Mouse (Mus musculus) ovary, postnatal 10 days (tissue): ENCODE data around the gene Plcxd1.
A peak's percentile ranks its signal among the peaks of the same experiment; 100 is the strongest.
"Not testable (repeated sequence)": the region's sequence is repeated elsewhere in the genome, so short reads cannot be mapped to it uniquely, and the experiment has no call there.

Experiments used
- DNase-seq: peaks from one replicate; pipeline ENCODE4 v3.0.0; 2022; ENCODE audit warnings: low spot score

Plcxd1 gene

DNA sequence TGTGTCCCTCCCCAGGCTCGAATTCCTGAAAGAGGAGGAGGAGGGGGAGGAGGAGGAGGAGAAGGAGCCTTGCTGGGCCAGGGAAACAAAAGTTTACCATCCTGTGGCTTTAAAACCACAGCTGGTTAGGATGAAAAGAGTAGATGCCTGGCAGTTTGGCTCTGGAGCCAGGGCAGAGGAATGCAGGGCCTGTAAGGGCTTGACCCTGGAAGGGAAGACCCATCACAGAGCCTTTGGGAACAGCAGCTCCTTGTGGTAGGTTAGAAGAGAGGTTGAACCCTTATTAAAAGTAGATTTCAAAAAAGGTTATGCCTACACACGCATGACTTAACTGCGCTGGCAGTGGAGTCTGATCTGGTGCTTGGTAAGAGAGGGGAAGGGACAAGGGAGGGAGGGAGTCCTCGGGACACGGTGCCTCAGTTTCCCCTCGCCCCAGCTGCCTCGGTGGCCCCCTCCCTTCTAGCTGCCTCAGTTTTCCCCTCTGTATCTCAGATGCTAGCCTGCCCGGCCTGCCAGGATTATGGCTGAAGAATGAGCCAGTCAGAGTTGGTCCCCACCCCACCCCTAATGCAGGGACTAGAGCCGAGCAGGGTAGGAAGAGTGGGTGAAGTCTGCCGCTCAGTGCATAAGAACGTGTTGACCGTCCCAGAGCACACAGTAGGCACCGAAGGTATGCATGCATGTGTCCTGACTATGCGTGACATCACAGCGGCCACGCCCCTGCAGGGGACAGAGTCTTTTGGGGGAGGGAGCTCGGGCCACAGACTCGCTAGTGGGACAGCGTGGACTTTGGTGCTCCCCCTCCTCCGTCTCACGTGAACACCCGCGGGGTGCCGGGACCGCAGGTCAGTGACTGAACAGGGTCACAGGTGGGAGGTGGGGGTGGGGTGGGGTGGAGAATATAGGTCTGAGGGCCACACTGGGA is at the start of gene Plcxd1:
Gene Plcxd1, plus strand, starts transcription at position 314 of the 925 bp plus-strand sequence.
- no peak for DNase-seq

- peak; percentile 52 for DNase-seq
These were observed 41.9 kb upstream of the Plcxd1 start for GRCm38 (mm10) chr5:110057637-110058408.

DNA sequence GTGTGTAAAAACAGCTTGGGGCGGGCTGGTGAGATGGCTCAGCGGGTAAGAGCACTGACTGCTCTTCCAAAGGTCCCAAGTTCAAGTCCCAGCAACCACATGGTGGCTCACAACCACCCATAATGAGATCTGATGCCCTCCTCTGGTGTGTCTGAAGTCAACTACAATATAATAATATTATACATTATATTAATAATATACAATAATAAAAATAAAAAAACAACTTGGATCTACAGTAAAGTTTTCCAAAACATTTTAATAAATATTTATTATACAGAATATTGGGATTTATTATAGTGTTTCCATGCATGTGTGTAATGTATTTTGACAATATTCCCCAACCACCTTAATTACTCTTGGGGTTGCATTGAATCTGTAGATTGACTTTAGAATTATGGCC is 27.4 kb upstream of the Plcxd1 start, which contains the start of gene Gm17655:
Gene Gm17655, minus strand, starts transcription at position 101 of the 400 bp plus-strand sequence.
- not testable (repeated sequence) for DNase-seq

DNA sequence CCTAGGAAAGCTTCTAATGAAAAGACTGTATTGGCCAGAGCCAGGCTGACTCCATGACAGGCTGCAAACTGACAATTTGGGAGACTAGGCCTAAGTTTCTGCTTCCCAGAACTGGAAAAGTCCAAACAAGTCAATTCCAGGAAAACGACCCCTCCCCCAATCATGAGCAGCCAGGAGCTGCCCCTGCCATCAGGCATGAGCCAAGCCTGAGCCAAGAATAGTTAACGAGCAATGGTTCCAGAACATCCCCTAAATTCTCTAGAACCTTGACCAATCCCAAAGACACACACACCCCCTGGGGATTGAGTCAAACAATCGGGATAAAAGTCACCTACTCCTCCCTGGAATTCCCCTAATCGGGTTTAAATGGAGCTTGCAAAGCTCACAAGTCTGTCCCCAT is 16.8 kb upstream of the Plcxd1 start:
- no peak for DNase-seq

- no peak for DNase-seq
These were observed 13.5 kb upstream of the Plcxd1 start for GRCm38 (mm10) chr5:110086161-110086866.

DNA sequence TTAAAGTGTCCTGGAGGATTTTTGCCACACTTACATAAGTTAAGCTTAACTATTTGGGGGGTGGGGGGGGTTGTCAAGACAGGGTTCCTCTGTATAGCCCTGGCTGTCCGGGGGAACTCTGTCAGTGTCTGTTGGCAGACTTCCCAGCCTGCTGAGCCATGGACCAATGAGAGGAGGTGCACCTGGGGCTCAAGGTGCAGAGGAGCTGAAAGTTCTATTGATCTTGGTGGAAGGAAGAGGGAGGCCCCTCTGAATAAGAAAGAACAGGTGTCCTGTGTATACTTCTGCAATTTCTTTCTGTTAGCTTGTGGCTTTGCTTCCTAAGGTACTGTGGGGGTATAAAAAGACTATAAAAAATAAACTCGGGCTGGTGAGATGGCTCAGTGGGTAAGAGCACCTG is 8.2 kb upstream of the Plcxd1 start:
- no peak for DNase-seq

DNA sequence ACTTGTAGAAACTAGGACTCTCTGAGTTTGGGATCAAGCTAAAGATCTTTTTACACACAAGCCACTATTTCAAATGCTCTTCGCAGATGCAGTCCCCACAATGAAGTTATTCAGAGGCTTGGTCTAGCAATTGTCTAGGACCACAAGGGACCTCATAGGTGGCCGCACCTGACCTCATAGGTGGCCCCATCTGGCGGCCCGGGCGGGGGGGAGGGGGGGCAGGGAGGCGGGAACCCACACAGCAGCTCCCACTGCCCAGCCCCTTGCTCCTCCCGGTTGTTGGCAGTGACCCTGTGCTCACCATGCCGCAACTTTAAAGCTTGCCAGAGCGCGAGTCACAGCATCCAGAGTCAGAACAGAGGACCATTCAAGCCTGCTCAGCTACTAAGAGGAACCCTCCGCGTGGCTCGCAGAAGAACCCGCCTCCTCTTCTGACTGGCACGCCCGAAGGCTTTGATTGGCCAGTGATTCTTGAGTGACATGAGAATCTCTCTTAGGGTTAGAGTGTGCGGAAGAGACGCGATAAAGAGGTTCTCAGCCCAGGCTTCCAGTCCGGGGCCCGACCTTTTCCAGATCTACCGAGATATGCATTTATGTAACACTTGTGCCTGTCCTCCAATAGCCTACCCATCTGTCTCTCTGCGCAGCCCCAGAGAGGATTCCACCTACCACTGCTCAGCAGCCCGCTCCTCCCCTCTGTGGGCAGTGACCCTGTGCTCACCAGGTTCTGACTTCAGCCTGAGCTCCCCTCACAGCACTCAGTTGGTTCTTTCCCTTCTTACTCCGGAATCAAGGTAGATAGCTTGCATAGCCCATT is 5.5 kb upstream of the Plcxd1 start, which contains the start of gene Gm35315:
Gene Gm35315, minus strand, starts transcription at position 391 of the 817 bp plus-strand sequence.
- no peak for DNase-seq

GRCm38 (mm10) chr5:110094847-110095213 is 4.9 kb upstream of the Plcxd1 start:
- DNase-seq = no peak

GRCm38 (mm10) chr5:110098991-110099477 is 735 bp upstream of the Plcxd1 start:
- DNase-seq = no peak

- no peak for DNase-seq
These were observed 1.3 kb downstream of the Plcxd1 start for GRCm38 (mm10) chr5:110100921-110101631.

DNA sequence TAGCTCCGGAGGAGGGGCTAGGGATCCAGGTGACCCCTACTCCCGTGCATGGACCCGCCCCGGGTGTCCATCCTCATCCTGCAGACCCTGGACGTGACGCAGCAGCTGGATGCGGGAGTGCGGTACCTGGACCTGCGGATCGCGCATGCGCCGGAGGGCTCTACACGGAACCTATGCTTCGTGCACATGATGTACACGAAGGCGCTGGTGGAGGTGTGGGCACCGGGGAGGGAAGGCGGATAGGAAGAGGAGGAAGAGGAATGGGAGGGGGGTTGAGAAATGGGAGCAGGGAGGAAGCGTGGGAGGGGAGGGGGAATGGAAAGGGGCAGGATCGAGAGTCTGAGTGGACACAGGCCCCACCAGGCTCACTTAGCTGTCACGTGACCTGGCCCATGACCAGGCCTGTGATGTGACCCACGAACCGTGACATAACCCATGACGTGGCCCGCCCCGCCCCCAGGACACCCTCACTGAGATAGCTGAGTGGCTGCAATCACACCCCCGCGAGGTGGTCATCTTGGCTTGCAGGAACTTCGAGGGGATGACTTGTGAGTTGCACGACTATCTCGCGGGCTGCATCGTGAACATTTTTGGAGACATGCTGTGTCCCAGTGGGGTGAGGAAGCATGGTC is 2.1 kb downstream of the Plcxd1 start:
- DNase-seq = no peak

DNA sequence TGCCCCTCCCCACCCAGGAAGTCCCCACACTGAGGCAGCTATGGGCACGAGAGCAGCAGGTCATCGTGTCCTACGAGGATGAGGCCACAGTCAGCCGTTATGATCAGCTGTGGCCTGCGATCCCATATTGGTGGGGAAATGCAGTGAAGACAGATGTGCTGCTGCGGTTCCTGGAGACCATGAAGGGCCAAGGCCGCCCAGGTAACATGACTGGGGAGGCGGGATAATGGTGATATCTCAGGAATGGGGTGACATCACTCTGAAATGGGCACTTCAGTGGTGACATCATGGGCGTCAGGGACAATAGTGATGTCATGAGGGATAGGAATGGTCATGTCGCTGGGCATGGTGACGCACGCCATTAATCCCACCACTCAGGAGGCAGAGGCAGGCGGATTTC is 2.7 kb downstream of the Plcxd1 start:
- DNase-seq = no peak

- DNase-seq = no peak
These were observed 3.3 kb downstream of the Plcxd1 start for GRCm38 (mm10) chr5:110102853-110103625.

- no peak for DNase-seq
These were observed 4.3 kb downstream of the Plcxd1 start for GRCm38 (mm10) chr5:110103901-110104615.

DNA sequence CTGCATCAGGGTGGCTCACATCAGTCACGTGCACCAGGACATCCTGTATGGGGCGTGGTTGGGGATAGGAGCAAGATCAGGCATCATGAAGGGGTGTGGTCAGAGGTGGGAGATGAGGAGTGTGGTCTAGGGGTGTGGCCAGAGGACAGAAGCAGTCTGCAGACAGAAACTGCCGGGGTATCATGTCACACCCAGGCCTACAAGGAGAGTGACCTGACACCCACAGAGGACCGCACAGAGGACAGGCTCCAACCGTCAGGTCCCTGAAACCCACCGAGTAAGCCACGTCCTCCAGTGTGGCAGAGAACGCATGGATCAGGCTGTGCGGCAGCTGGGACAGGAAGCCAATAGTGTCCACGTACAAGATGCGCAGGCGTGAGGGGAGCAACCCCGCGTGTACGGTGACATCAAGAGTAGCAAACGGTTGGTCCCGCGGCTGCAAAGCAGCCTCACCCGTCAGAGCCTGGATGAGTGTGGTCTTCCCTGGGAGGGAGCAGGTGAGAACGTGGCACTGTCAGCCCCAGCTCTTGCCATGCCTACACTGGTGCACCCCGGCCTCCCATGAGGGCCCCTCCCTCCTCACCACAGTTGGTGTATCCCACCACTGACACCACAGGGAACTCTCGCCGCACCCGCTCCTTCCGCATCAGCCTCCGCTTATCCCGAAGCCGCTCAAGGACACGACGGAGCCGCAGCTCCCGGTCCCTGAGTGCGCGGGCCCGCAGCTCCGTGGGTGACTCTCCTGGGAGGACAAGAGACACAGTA is 5.0 kb downstream of the Plcxd1 start:
- no peak for DNase-seq

- no peak for DNase-seq
These were observed 6.5 kb downstream of the Plcxd1 start for GRCm38 (mm10) chr5:110106140-110106871.
